Mouse (Mus musculus) kidney, adult 2 months (tissue): ENCODE measurements around the gene 1700013G24Rik.

Source experiments
- CTCF ChIP-seq: fragments of 200-500 bp; conservative IDR thresholded peaks from 2 replicates; pipeline ENCODE4 v1.5.1; 2011; ENCODE audit warnings: low read depth, mild to moderate bottlenecking, control low read depth, low read length, moderate library complexity, mixed read lengths; ENCODE audit not compliant: insufficient read depth, insufficient read length
- POLR2A ChIP-seq: fragments of 200-500 bp; IDR thresholded peaks from one replicate; pipeline ENCODE4 v1.6.1; 2011; ENCODE audit warnings: low read depth, low read length, control low read depth

GRCm38 (mm10) chr4:137500953-137501352, 47.9 kb downstream of the 1700013G24Rik start:
- no peak for TF ChIP-seq CTCF
- TF ChIP-seq POLR2A = no peak
